Mouse (Mus musculus) ovary, postnatal 10 days (tissue): ENCODE measurements around the gene Ttc36.
"Not testable (repeated sequence)": the region's sequence is repeated elsewhere in the genome, so short reads cannot be mapped to it uniquely, and the experiment has no call there.

Experiments
- DNase-seq: peaks from one replicate; pipeline ENCODE4 v3.0.0; 2022; ENCODE audit warnings: low spot score

Gene Ttc36

DNA sequence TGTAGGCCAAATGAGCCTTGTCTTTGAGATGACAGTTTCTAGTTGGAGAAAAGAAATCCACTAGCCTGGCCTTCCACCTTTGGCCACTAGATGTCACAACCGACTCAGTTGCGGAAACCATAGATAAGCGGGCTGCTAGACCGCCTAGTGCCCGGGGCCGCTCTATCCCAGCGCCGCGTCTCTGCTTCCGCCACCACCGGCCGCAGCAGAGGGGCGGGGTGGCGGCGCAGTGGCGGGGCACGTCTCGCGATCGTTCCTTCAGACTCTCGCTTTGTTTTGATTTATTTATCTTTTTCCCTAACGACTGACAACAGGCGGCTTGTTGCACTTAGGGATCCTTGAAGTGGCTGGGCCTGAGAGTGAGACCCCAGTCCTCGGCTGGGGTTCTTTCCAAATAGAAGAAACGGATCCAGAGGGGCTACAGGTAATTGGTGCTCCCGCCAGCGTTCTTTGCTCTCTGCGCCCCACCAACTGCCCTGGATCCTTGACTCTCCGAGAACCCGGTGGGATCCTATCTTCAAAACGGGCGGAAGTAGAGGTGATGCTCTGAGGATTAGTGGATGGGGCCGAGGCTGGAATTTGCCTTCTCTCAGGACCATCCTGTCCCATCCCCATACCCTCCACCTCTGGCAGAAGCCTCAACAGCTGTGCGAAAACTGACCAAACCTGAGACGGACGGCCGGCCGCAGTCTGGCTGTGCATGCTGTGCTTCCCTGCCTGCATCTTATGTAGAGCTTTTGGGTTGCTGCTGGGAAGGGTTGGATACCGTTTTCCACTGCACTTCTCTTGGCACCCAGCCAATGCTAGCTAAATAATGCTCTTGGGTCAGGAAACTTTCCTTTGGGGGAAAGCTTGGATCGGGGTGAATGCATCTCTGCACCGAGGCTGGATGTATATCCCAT lies 29.9 kb downstream of the Ttc36 start:
- peak; percentile 79 for DNase-seq

DNA sequence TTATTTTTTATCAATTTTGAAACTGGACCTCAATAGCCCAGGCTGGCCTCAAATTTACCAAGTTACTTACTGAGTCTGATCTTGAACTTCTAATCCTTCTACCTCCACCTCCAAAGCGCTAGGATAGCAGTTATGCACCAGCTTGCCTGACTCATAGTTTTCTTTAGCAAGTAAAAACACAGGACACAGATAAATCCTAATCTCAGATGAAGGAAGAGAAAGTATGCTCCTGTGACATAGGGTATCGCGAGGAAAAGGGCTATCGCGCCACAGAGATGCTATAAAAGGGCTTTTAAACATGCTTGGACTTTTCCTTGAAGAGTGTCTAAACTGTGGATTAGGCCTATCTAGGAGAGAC lies 30.5 kb downstream of the Ttc36 start:
- DNase-seq = no peak

DNA sequence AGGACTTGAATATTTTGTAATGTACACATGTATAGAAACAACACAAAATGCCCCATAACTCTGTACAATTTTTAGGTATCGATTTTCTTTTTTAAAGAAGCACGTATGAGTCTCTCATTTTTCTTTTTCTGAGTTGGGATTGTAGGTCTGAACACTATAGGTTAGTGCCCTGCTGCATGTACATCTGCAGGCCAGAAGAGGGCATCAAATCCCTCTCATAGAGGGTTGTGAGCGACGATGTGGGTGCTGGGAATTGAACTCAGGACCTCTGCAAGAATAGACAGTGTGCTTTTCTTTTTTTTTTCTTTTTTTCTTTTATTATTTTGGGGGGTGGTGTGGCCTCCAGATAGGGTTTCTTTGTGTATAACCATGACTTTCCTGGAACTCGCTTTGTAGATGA lies 31.5 kb downstream of the Ttc36 start:
- no peak for DNase-seq

DNA sequence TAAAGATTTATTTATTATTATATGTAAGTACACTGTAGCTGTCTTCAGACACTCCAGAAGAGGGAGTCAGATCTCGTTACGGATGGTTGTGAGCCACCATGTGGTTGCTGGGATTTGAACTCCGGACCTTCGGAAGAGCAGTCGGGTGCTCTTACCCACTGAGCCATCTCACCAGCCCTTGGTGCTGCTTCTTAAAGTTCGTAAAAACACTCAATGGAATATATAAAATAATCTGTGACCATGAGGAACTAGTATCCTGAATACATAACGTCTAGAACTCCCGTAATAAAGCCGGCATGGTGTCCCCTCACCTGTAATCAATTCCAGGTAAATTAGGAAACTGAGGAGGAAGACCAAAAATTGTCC lies 34.9 kb downstream of the Ttc36 start:
- DNase-seq = not testable (repeated sequence)

DNA sequence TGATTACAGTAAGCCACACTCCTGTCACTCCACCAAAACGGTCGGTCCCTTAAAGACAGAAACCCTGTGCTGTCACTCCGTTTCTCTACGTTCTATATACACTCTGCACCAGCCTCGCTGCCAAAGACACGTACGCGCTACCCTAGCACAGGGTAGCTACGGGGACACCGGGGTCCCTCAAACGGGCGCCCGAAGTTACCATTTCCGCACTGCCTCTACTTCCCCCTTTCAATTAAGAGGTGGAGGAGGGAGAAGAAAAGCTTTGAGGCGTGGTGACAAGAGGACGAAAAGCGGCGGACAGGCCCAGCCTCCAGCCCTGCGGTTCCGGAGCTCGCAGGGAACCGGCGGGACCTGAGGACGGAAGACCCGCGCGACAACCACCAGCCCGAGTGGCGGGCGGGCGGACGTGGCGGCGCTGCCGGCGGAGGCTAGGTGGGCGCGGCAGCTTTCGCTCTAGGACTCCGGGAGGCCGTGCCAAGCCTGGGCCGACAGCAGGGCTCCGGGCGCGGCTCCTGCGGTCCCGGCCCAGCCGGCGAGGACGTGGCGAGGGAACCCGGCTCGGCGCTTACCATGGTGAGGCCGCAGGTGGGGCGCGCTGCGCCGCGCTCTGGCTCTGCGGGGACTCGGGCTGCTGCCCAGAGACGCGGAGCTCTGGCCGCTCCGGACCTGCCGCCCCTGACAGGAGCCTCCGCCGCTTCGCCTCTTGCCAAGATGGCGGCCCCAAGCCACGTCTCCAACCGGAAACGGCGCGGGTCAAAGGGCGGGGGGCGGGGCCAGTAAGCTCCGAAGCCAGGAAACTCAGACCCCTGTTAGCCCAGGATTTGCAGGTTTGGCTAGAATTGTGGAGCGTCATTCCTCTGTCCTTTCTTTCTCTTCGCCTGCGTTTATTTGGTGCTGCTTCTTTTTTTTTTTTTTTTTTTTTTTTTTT lies 35.5 kb downstream of the Ttc36 start, which contains the start of the genes Arcn1 and Ift46:
Arcn1 (minus strand) TSS at position 745 of the 928 bp plus-strand sequence.
Ift46 (plus strand) TSS at position 808 of the 928 bp plus-strand sequence.
- peak; percentile 79 for DNase-seq

DNA sequence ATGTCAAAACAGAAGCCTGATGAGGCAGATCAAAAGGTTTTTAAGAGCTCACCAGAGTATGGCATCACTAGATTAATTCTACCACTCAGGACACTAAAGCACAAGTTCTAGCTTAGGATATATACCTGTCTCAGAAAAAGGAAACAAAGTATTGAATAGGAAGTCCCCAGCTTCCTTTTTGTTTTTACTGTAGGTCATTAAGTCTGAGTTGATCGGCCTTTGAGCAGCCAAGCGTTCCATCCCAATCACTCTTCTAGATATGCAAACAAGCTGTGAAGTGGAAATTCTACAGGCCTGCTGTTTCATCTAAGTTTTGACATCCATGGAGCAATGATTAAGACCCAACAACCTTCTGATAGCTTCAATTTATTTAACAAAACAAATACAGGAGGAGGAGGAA lies 42.0 kb downstream of the Ttc36 start:
- no peak for DNase-seq
